Mouse (Mus musculus): Measurements from ENCODE around the gene Nyap1. TPM values are rescaled to one million over a fixed set of nuclear protein-coding genes. Genes with fewer than 3 reads are reported as not detected.

The Nyap1 gene
- polyA plus RNA-seq, 1 experiment from 2014 or later, result 5.1 TPM

DNA sequence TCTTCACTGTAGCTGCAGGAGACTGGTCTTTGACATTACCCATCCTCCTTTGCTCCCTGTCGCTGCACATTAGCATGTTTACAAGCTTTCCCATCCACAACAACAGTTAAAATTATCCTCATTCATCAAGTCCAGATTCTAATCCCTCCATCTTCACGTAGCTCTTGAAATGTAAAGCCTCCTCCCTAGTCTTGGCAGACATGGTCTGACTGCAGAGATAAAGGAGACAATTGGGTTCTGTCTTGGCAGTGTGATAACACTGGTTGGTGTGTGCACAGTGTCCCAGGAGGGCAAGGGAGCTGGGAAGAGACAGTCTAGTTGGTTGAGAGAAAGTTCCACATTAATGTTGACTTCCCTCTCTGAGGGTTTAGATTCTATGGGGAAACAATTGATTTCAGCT, 41.6 kb downstream of the Nyap1 start:
- Histone ChIP-seq H3K9me3 (replicated peaks) (no peaks in the 10 kb centered on the region; the same call in 1 of the 2 replicates), H3K27me3 (ENCODE audit: low read depth, poor library complexity, severe bottlenecking) (no peaks in the 10 kb centered on the region), H3K36me3 (no peaks in the 10 kb centered on the region), H3K4me1 (peaks cover 1% of the 10 kb centered on the region; the same call in 1 of the 2 replicates), H3K27ac (replicated peaks) (no peak overlapping the region), H3K4me3 (no peak overlapping the region)
- 69% methylated on average over 2 of the region's 2 CpGs for WGBS
- DNase-seq (ENCODE audit: low spot score), result no peak

DNA sequence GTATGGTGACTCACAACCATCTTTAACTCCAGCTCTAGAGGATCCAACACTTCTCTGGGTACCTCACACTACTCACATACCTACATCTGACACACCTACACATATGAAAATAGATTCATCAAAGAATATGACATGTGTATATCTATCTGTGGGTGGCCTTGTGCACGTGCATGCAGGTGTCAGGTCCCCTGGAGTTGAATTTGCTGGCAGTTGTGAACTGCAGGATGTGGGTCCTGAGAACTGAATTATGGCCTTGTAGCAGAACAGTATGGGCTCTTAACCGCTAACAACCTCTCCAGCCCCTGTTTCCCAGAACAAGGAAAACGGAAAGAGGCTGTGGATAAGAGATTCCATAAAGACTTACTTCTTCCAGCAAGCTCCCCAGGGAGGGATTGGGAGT, 42.3 kb downstream of the Nyap1 start:
- no peak for DNase-seq (ENCODE audit: low spot score)

DNA sequence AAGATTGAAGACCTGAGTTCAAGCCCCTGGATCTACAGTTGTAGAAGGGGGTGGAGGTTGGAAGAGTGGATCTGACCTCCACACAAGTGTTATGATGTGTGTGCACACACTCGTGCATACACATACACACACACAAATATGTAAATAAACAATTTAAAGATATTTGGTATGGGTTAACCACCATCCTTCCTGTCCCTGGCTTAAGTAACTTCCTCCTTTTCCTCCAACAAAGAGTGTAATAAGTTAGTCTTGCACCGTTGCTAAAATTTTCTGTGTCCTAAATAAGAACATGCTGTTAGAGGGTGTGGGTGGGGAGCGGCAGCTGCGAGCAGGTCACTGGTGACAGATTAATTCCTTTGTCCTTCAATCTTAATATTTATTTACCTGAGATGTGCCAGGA, 45.5 kb downstream of the Nyap1 start:
- Histone ChIP-seq H3K36me3 (no peaks in the 10 kb centered on the region), H3K27me3 (ENCODE audit: low read depth, poor library complexity, severe bottlenecking) (no peaks in the 10 kb centered on the region), H3K27ac (replicated peaks) (no peak overlapping the region), H3K4me1 (peaks cover 8% of the 10 kb centered on the region; the same call in 1 of the 2 replicates), H3K4me3 (no peak overlapping the region), H3K9me3 (replicated peaks) (no peaks in the 10 kb centered on the region)
- 89% methylated on average over 4 of the region's 4 CpGs for WGBS
- DNase-seq (ENCODE audit: low spot score), result no peak

More for the DNA sequence above, 42.3 kb downstream of the Nyap1 start:
- Histone ChIP-seq H3K4me1 (peaks cover 8% of the 10 kb centered on the region; the same call in 1 of the 2 replicates), H3K27ac (replicated peaks) (no peak overlapping the region), H3K27me3 (ENCODE audit: low read depth, poor library complexity, severe bottlenecking) (no peaks in the 10 kb centered on the region), H3K36me3 (no peaks in the 10 kb centered on the region), H3K9me3 (replicated peaks) (no peaks in the 10 kb centered on the region; the same call in 1 of the 2 replicates), H3K4me3 (no peak overlapping the region)
- 83% methylated on average over 3 of the region's 3 CpGs for WGBS

DNA sequence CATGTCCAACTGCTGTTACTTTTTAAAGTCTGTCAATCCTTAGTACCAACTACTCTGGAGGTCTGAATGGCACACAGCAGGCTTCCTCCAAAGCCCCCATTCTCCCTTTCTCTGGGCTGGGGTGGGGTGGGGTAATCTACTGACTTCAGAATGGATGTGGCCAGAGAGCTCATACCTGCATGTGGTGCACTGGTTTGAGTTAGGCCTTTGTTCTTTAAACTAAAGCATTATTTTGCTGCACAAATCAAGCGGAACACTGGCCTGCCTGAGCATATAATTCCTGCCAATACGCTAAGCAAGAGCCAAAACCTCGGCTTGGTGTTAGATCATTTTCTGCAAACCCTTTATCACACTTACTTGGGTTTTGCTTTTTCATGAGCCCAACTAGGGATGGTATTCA, 46.6 kb downstream of the Nyap1 start:
- H3K36me3 ChIP-seq, result no peaks in the 10 kb centered on the region
- H3K9me3 ChIP-seq (replicated peaks), result no peaks in the 10 kb centered on the region
- no peak overlapping the region for H3K4me3 ChIP-seq
- H3K4me1 ChIP-seq, result peaks cover 8% of the 10 kb centered on the region; the same call in 1 of the 2 replicates
- DNase-seq (ENCODE audit: low spot score), result no peak
- WGBS, result 63% methylated on average over 3 of the region's 3 CpGs
- no peak overlapping the region for H3K27ac ChIP-seq (replicated peaks)
- H3K27me3 ChIP-seq (ENCODE audit: low read depth, poor library complexity, severe bottlenecking), result no peaks in the 10 kb centered on the region

DNA sequence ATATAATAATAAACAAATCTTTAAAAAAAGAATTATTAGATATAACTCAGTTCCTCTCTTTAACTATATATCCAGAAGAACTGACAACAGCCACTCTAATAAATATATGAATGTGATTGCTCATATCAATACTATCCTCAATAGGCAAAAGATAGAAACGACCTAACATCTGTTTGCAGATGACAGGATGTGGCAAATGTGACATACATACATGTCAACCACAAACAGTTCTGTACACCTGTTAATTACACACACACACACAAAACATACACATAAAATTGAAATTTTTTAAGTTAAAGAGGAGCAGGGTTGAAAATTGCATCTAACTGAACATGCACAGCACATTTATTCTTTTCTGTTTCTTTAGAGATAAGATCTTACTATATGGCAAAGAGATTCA, 49.5 kb downstream of the Nyap1 start:
- Histone ChIP-seq H3K36me3 (no peaks in the 10 kb centered on the region), H3K27me3 (ENCODE audit: low read depth, poor library complexity, severe bottlenecking) (0 out of 2 replicates have a peak, but pooled peaks cover under 1% of the 10 kb centered on the region), H3K27ac (replicated peaks) (no peak overlapping the region), H3K4me1 (peaks cover 8% of the 10 kb centered on the region; the same call in 1 of the 2 replicates), H3K9me3 (replicated peaks) (no peaks in the 10 kb centered on the region), H3K4me3 (no peak overlapping the region)
- no peak for DNase-seq (ENCODE audit: low spot score)
- WGBS, result 76% methylated on average over 1 of the region's 1 CpGs

DNA sequence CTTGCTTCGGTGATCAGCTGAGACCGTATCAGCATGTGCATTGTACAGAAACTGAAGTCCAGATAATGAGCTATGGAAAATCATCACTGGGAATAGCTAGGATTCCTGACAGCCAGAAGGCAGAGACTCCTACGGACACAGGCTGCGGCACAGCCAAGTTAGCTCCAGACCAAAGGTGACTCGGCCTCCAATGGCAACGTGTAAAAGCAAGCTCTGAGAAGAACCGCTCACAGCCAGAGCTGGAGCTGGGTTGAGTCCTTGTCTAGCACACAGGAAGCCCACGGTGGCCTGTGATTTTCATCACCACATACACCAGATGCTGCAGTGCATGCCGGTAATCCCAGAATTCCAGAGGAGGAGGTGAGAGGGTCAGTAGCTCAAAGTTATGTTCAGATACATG, 50.9 kb downstream of the Nyap1 start:
- Histone ChIP-seq H3K4me1 (peaks cover 8% of the 10 kb centered on the region; the same call in 1 of the 2 replicates), H3K36me3 (no peaks in the 10 kb centered on the region), H3K4me3 (no peak overlapping the region), H3K27ac (replicated peaks) (no peak overlapping the region), H3K9me3 (replicated peaks) (no peaks in the 10 kb centered on the region), H3K27me3 (ENCODE audit: low read depth, poor library complexity, severe bottlenecking) (peaks cover 14% of the 10 kb centered on the region)
- WGBS, result 76% methylated on average over 9 of the region's 9 CpGs
- no peak for DNase-seq (ENCODE audit: low spot score)

DNA sequence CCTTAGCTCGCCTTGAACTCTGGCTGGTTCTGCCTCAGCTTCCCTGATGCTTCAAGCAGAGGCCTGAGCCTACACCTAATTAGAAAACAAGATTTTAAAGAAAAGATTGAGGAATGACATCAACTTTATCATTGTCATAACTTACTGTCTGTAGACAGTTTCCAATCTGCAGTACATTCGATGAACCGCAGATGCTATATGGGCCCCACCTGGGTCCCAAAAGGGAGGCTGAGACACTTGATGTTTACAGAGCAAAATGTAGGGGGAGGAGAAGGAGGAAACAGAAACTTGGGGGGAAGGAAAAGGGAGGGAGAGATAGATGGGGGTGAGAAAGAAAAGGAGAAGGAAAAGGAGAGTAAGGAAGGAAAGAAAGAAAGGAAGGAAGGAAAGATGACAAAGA, 51.4 kb downstream of the Nyap1 start:
- H3K4me1 ChIP-seq, result peaks cover 10% of the 10 kb centered on the region; the same call in 1 of the 2 replicates
- DNase-seq (ENCODE audit: low spot score), result no peak
- WGBS, result 90% methylated on average over 3 of the region's 3 CpGs
- H3K36me3 ChIP-seq, result no peaks in the 10 kb centered on the region
- peaks cover 18% of the 10 kb centered on the region for H3K27me3 ChIP-seq (ENCODE audit: low read depth, poor library complexity, severe bottlenecking)
- H3K27ac ChIP-seq (replicated peaks), result no peak overlapping the region
- H3K9me3 ChIP-seq (replicated peaks), result no peaks in the 10 kb centered on the region
- H3K4me3 ChIP-seq, result no peak overlapping the region

DNA sequence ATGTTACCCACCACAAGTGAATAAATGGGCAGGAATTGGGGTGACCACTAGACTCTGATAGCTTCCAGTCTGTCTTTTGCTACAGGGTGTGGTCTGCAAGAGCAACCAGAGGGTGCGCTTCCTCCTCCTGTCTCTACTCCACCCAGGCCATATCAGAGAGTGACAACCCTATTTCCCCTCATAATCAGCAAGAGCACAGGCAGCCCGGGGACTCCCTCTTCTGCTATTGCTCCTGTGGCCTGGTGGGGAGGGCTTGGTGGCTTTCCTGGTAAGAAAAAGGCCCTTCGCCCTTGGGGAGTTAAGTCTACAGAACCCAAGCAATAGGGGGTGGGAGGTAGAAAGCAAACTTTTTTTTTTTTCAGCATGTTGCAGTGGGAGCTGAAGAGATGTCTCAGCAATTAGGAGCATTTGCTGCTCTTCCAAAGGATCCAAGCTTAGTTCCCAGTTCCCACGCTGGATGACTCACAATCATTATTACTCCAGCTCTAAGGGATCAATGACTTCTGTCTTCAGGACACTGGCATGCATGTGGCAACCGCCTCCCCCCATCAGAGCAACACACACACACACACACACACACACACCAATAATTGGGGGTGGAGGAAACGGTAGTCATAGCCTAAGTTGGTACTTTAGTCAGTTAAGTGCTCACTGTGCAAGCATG, 55.1 kb downstream of the Nyap1 start:
- Histone ChIP-seq H3K27me3 (ENCODE audit: low read depth, poor library complexity, severe bottlenecking) (peaks cover 18% of the 10 kb centered on the region), H3K4me3 (no peak overlapping the region), H3K36me3 (peaks cover 11% of the 10 kb centered on the region), H3K4me1 (peaks cover 30% of the 10 kb centered on the region), H3K27ac (replicated peaks) (no peak overlapping the region), H3K9me3 (replicated peaks) (no peaks in the 10 kb centered on the region)
- WGBS, result 87% methylated on average over 6 of the region's 6 CpGs
- DNase-seq (ENCODE audit: low spot score), result no peak

DNA sequence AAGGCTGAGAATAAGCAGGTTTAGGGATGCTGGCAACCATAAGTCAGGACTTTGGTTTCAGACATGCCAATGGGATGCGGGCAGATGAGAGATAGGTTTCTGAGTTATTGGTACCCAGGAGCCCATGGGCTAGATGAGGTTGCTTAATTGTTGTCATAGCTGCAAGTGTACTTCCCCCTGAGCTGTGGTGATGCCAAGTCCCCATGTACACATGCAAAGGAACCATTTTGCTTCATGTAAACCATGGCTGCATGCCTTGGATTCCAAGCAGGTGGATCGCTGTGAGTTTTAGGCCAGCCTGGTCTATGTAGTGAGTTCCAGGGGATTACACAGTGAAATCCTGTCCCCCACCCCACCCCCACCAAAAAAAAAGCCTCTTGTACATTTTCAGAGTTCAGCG, 55.8 kb downstream of the Nyap1 start:
- 94% methylated on average over 3 of the region's 3 CpGs for WGBS
- Histone ChIP-seq H3K36me3 (peaks cover 17% of the 10 kb centered on the region), H3K4me3 (no peak overlapping the region), H3K27me3 (ENCODE audit: low read depth, poor library complexity, severe bottlenecking) (peaks cover 18% of the 10 kb centered on the region), H3K9me3 (replicated peaks) (no peaks in the 10 kb centered on the region), H3K4me1 (peaks cover 30% of the 10 kb centered on the region), H3K27ac (replicated peaks) (peak overlapping the region; percentile 90)
- DNase-seq (ENCODE audit: low spot score), result no peak

DNA sequence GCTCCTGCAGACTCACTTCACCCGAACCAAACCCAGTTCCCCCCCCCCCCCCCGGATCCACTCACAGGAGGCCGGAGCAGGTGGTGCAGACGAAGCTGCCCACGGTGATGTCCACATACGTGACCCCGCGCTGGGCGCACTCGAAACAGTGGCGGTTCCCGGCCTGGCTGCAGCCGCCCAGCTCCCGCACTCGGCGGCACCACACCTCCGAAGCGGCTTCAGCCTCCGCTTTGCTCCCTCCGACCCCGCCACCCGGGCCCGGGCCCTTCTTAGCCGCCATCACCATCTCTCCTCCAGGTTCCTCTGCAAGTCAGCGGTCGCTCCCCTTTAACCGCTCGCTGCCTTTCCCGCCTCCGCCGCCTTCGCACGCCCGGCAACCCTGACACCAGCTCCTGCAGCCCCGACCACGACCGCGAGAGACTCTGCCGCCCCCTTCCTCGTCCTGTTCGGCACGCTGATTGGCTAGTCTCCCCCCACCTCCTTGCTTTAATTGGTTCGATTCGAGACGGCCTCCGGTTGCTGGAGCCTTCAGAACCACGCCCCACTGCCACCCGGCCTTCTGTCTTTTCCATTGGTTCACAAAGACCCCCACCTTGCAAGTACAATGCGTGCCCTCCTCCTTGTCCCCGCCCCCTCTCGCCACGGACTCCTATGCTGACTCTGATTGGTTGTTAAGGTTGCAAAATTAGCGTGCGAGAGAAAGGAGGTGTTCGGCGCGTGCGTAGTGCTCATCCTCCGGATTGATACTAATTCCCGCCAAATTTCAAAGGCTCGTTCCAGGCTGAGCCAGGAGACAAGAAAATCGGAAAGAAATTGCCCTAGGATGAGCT, 56.9 kb downstream of the Nyap1 start, which contains the start of gene Agfg2:
Agfg2 (minus strand) TSS at position 433 of the 830 bp plus-strand sequence.
- peaks cover 29% of the 10 kb centered on the region for H3K36me3 ChIP-seq
- H3K4me3 ChIP-seq, result peak within 1 kb of the TSS; percentile 82
- peaks cover 30% of the 10 kb centered on the region for H3K4me1 ChIP-seq
- peak; percentile 99 for DNase-seq (ENCODE audit: low spot score)
- H3K27ac ChIP-seq (replicated peaks), result peak within 1 kb of the TSS; percentile 90
- no peaks in the 10 kb centered on the region for H3K9me3 ChIP-seq (replicated peaks)
- under 1% methylated on average over 62 of the region's 62 CpGs for WGBS
- peaks cover 18% of the 10 kb centered on the region for H3K27me3 ChIP-seq (ENCODE audit: low read depth, poor library complexity, severe bottlenecking)

DNA sequence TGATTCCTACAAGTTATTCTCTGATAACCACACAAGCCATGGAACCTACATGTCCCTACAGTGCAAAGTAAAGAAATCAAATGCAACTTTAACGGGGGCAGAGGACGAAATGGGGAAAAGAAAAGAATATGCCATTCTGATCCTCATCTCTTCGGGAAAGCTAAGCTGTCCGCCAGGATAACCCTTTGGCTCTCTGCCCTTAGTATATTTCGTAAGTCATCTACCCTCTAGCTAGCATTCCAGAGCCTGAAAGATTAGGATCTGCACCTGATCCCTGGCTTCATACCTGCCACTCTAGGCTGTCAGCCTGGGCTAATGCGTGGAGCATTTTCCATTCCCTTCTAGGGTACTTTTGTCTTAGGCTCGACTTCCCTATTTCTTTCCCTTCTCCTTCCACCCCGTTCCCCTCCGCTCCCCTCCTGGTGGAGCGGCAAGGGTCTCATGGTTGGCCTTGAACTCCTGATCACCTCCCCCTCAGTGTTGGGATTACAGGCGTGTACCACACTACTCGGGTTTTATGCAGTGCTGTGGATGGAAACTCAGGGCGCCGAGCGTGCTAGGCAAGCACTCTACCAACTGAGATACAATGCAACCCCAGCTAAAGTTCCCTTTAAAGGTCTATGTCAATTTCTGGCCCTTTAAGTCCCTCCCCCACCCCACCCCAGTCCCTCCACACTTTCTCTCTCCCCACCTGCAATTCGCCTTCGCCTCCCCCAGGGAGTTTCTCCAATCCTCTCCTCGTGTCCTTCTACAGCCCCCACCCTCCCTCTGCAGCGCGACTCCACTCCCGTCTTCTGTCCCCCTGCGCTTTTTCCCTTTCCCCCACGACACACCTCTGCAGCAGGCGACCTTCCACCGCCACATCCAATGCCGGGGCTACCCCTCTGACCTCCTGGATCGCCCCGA, 57.8 kb downstream of the Nyap1 start:
- Histone ChIP-seq H3K9me3 (replicated peaks) (no peaks in the 10 kb centered on the region), H3K4me1 (peaks cover 30% of the 10 kb centered on the region), H3K27ac (replicated peaks) (peak overlapping the region; percentile 90), H3K36me3 (peaks cover 36% of the 10 kb centered on the region), H3K27me3 (ENCODE audit: low read depth, poor library complexity, severe bottlenecking) (peaks cover 18% of the 10 kb centered on the region), H3K4me3 (peak overlapping the region; percentile 82)
- 17% methylated on average over 28 of the region's 28 CpGs for WGBS
- peak; percentile 23 for DNase-seq (ENCODE audit: low spot score)

DNA sequence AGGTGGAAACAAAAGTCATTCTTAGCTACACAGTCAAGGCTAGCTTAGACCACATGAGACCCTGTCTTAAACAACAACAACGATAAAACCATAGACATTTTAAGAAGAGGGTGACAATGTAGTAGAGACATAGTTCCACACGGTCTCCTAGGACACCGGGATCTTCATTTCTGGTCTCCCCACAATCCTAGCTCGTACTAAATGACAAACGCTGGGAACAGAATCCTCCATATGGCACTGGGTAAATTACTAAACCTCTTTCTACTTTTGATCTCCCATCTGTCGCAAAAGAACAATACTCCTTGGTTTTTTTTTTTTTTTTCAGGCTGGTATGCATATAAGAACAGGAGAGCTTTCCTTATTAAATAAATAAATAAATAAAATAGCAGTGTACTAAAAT, 58.9 kb downstream of the Nyap1 start:
- DNase-seq (ENCODE audit: low spot score), result no peak
- H3K4me1 ChIP-seq, result peaks cover 30% of the 10 kb centered on the region
- H3K4me3 ChIP-seq, result peak overlapping the region; percentile 82

More for the DNA sequence above, 58.9 kb downstream of the Nyap1 start:
- 94% methylated on average over 6 of the region's 6 CpGs for WGBS
- Histone ChIP-seq H3K27ac (replicated peaks) (no peak overlapping the region), H3K9me3 (replicated peaks) (no peaks in the 10 kb centered on the region), H3K36me3 (peaks cover 47% of the 10 kb centered on the region), H3K27me3 (ENCODE audit: low read depth, poor library complexity, severe bottlenecking) (peaks cover 18% of the 10 kb centered on the region)
